Mouse (Mus musculus): ENCODE results near the gene Vmn1r200. TPM values are rescaled to one million over a fixed set of nuclear protein-coding genes. Genes with fewer than 3 reads are reported as not detected.

The Vmn1r200 gene
- not detected for polyA plus RNA-seq (2014; fragmentation: Illumina TruSeq; extraction: RNeasy Lipid Tissue Mini Kit (QIAGEN cat#74804); ENCODE audit: low read depth, low replicate concordance)

DNA sequence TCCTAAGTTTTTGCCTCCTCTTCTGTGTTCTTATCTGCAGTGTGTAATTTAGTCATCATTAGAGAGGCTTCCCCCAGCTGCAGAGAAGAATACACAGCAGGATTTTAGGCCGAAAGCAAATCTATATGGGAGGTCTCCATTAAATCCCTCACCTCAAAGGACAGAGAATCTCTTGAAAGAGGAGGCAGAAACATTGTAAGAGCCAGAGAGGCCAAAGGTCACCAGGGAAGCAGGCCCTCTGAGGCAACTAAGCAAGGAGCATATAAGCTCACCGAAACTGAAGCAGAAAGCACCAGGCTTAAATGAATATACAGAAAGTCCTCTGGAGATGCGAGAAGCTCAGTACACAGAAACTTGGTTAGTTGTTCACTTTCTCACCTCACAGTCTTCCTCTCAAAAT is at the start of gene Vmn1r200:
Vmn1r200 (plus strand) TSS at position 301 of the 400 bp plus-strand sequence.

DNA sequence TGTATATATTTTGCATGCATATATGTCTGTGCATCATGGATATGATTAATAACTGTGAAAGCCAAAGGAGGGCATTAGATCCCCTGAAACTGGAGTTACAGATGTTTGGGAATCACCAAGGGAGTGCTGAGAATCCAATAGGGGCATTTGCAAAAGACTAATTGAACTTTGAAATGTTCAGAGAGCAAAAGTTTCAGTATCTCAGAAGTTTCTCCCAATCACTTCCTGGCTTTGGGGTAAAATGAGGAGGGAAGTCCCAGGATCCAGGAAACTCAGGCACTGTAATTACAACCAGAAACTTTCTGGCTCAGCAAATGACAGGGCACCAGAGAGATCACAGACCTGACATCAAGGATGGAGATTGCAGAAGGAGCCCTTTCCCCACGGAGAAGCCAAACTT is 40.1 kb upstream of the Vmn1r200 start, which contains the start of gene Vmn1r198:
Vmn1r198 (plus strand) TSS at position 301 of the 400 bp plus-strand sequence.

DNA sequence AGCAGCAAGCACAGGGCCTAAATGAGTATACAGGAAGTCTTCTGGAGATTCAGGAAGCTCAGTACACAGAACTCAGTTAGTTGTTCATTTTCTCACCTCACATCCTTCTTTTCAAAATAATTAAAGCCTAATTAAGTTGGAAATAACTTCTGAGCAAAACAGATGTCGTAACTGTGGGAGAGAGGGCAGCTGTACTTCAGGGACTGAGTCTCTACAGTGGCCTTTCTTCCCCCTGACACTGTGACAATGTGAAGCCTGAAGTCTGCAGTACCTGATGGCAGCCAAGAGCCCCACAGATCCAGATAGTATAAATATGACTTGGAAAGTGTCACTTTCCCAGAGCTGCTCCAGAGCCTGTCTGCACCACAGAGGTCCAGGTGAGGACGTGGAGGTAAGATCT is 10.7 kb upstream of the Vmn1r200 start, which contains the start of gene Vmn1r199:
Vmn1r199 (plus strand) TSS at position 301 of the 400 bp plus-strand sequence.

Other genes with a start within 250 kb of the Vmn1r200 start
- gene Vmn1r191, start 206.4 kb upstream of the Vmn1r200 start, polyA plus RNA-seq (2014; fragmentation: Illumina TruSeq; extraction: RNeasy Lipid Tissue Mini Kit (QIAGEN cat#74804); ENCODE audit: low read depth, low replicate concordance) = not detected
- gene Vmn1r192, start 199.2 kb upstream of the Vmn1r200 start, polyA plus RNA-seq (2014; fragmentation: Illumina TruSeq; extraction: RNeasy Lipid Tissue Mini Kit (QIAGEN cat#74804); ENCODE audit: low read depth, low replicate concordance) = not detected
- gene Vmn1r193, start 167.2 kb upstream of the Vmn1r200 start, polyA plus RNA-seq (2014; fragmentation: Illumina TruSeq; extraction: RNeasy Lipid Tissue Mini Kit (QIAGEN cat#74804); ENCODE audit: low read depth, low replicate concordance) = not detected
- gene Vmn1r194, start 146.2 kb upstream of the Vmn1r200 start, polyA plus RNA-seq (2014; fragmentation: Illumina TruSeq; extraction: RNeasy Lipid Tissue Mini Kit (QIAGEN cat#74804); ENCODE audit: low read depth, low replicate concordance) = not detected
- gene Vmn1r195, start 119.9 kb upstream of the Vmn1r200 start, polyA plus RNA-seq (2014; fragmentation: Illumina TruSeq; extraction: RNeasy Lipid Tissue Mini Kit (QIAGEN cat#74804); ENCODE audit: low read depth, low replicate concordance) = not detected
- gene Vmn1r196, start 100.5 kb upstream of the Vmn1r200 start, polyA plus RNA-seq (2014; fragmentation: Illumina TruSeq; extraction: RNeasy Lipid Tissue Mini Kit (QIAGEN cat#74804); ENCODE audit: low read depth, low replicate concordance) = not detected
- not detected for gene Vmn1r197, start 65.8 kb upstream of the Vmn1r200 start, polyA plus RNA-seq (2014; fragmentation: Illumina TruSeq; extraction: RNeasy Lipid Tissue Mini Kit (QIAGEN cat#74804); ENCODE audit: low read depth, low replicate concordance)
- gene Vmn1r198, start 40.0 kb upstream of the Vmn1r200 start, polyA plus RNA-seq (2014; fragmentation: Illumina TruSeq; extraction: RNeasy Lipid Tissue Mini Kit (QIAGEN cat#74804); ENCODE audit: low read depth, low replicate concordance) = not detected
- gene Vmn1r199, start 10.6 kb upstream of the Vmn1r200 start, polyA plus RNA-seq (2014; fragmentation: Illumina TruSeq; extraction: RNeasy Lipid Tissue Mini Kit (QIAGEN cat#74804); ENCODE audit: low read depth, low replicate concordance) = not detected
- not detected for gene Vmn1r201, start 81.5 kb downstream of the Vmn1r200 start, polyA plus RNA-seq (2014; fragmentation: Illumina TruSeq; extraction: RNeasy Lipid Tissue Mini Kit (QIAGEN cat#74804); ENCODE audit: low read depth, low replicate concordance)
- gene Vmn1r202, start 115.0 kb downstream of the Vmn1r200 start, polyA plus RNA-seq (2014; fragmentation: Illumina TruSeq; extraction: RNeasy Lipid Tissue Mini Kit (QIAGEN cat#74804); ENCODE audit: low read depth, low replicate concordance) = not detected
- not detected for gene Vmn1r203, start 127.7 kb downstream of the Vmn1r200 start, polyA plus RNA-seq (2014; fragmentation: Illumina TruSeq; extraction: RNeasy Lipid Tissue Mini Kit (QIAGEN cat#74804); ENCODE audit: low read depth, low replicate concordance)
- gene Vmn1r204, start 162.8 kb downstream of the Vmn1r200 start, polyA plus RNA-seq (2014; fragmentation: Illumina TruSeq; extraction: RNeasy Lipid Tissue Mini Kit (QIAGEN cat#74804); ENCODE audit: low read depth, low replicate concordance) = not detected
- gene Vmn1r205, start 202.6 kb downstream of the Vmn1r200 start, polyA plus RNA-seq (2014; fragmentation: Illumina TruSeq; extraction: RNeasy Lipid Tissue Mini Kit (QIAGEN cat#74804); ENCODE audit: low read depth, low replicate concordance) = not detected
- gene Vmn1r206, start 233.9 kb downstream of the Vmn1r200 start, polyA plus RNA-seq (2014; fragmentation: Illumina TruSeq; extraction: RNeasy Lipid Tissue Mini Kit (QIAGEN cat#74804); ENCODE audit: low read depth, low replicate concordance) = not detected